Mouse (Mus musculus): ENCODE results near the gene Cerkl. TPM values are rescaled to one million over a fixed set of nuclear protein-coding genes. Genes with fewer than 3 reads are reported as not detected.

The Cerkl gene
- polyA plus RNA-seq, 1 experiment from 2014 or later, result 0.30 TPM

DNA sequence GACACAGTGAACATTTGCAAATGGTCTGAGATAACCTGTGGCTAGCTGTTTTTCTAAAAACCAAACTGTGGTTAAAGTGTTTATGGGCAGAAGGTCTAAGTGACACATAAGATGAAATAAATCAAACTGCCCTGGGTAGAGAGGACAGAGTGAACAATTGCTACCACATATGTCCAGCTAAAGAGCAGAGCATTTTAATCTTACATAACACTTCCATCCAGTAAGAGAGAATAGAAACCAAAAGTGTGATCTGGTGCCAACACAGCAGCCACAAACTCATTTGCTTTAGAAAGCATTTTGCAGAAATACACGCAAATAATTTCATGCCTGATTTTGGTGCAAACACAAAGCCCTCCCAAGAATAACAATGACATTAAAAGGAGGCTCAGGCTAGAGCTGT, 117.6 kb downstream of the Cerkl start:
- Histone ChIP-seq H3K27ac (no peak overlapping the region), H3K27me3 (no peaks in the 10 kb centered on the region), H3K9ac (no peak overlapping the region), H3K4me2 (no peak overlapping the region), H3K4me1 (no peaks in the 10 kb centered on the region), H3K36me3 (no peaks in the 10 kb centered on the region), H3K4me3 (no peak overlapping the region), H3K9me3 (no peaks in the 10 kb centered on the region)
- no peak for ATAC-seq (ENCODE audit: borderline replicate concordance, extremely low read depth, low FRiP score, low TSS enrichment)
- WGBS, result 58% methylated on average over 1 of the region's 1 CpGs

DNA sequence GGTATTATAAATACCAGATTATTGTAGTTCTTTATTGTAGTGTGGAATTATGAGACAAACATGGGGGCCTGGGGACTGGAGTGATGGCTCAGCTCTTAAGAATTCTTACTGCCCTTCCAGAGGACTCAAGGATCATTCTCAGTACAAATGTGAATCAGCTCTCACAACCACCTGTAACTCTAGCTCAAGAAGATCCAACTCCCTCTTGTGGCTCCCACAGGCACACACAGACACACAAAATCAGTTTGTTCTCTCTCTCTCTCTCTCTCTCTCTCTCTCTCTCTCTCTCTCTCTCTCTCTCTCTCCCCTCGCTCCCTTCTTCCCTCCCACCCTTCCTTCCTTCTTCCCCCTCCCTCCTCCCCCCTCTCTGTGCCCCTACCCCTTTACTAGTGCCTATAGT, 120.4 kb downstream of the Cerkl start:
- no peaks in the 10 kb centered on the region for H3K27me3 ChIP-seq
- H3K9me3 ChIP-seq, result no peaks in the 10 kb centered on the region
- no peak overlapping the region for H3K4me2 ChIP-seq
- no peaks in the 10 kb centered on the region for H3K36me3 ChIP-seq
- H3K27ac ChIP-seq, result no peak overlapping the region
- no peak overlapping the region for H3K4me3 ChIP-seq
- H3K4me1 ChIP-seq, result no peaks in the 10 kb centered on the region
- no peak overlapping the region for H3K9ac ChIP-seq
- no peak for ATAC-seq (ENCODE audit: borderline replicate concordance, extremely low read depth, low FRiP score, low TSS enrichment)
- WGBS, result 77% methylated on average over 1 of the region's 1 CpGs

GRCm38 (mm10) chr2:79334661-79335060, 121.9 kb downstream of the Cerkl start:
- Histone ChIP-seq H3K4me1 (no peaks in the 10 kb centered on the region), H3K4me3 (no peak overlapping the region), H3K27me3 (no peaks in the 10 kb centered on the region), H3K9ac (no peak overlapping the region), H3K27ac (no peak overlapping the region), H3K36me3 (no peaks in the 10 kb centered on the region), H3K4me2 (no peak overlapping the region), H3K9me3 (no peaks in the 10 kb centered on the region)
- ATAC-seq (ENCODE audit: borderline replicate concordance, extremely low read depth, low FRiP score, low TSS enrichment), result no peak

DNA sequence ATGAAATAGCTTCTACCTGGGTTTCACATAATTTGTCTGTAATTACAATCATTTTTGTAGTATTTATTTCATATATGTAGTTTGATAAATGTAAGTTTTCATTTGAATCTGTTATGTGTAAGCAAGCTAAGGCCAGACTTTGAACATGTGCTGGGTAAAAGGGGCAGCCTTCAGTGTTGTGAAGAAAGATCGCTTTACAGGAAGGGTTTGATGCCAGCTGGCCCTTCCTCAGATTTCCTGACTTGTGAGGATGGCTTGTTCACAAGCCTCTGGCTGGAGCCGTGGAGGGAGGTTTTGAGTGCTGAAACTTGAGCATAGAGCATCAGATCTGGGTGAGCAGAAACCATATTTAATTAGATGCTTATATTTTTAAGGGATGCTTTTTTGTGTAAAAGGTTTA, 128.5 kb downstream of the Cerkl start:
- H3K9me3 ChIP-seq, result no peaks in the 10 kb centered on the region
- WGBS, result 58% methylated on average over 2 of the region's 2 CpGs
- H3K36me3 ChIP-seq, result no peaks in the 10 kb centered on the region
- H3K4me3 ChIP-seq, result no peak overlapping the region
- no peak for ATAC-seq (ENCODE audit: borderline replicate concordance, extremely low read depth, low FRiP score, low TSS enrichment)
- no peak overlapping the region for H3K9ac ChIP-seq
- no peak overlapping the region for H3K27ac ChIP-seq
- H3K27me3 ChIP-seq, result no peaks in the 10 kb centered on the region
- H3K4me1 ChIP-seq, result no peaks in the 10 kb centered on the region
- no peak overlapping the region for H3K4me2 ChIP-seq

DNA sequence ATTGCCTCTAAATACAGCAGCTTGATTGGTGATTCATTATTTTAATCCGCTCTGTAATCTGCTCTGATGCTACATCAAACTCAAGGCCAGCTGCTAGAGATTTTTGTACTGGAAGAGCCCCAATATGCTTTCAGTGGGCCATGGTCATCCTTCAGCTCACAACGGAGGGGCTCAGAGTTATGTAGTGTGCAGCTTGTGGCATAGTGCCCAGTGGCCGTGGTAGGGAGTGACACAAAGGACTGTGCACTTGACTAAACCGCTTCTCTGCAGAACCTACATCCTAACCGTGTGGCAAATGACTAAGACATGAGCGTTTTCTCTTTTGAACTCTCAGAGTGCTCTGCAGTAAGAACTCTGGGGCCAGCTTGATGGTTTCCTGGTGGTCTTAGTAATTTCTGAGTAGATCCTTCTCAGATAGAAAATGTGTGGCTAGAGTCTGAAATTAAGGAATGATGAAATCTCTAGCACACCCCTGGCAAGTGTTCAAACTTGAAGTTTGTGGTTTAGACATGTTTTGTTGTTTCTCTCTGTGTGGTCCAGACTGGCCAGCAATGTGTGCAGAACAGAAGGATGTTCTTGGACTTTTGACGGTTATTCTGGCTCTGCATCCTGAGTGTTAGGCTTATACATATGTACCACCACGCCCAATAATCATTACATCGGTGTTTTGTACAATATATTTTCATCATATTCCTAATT, 140.3 kb downstream of the Cerkl start:
- peak; percentile 67; the same call in 1 of the 2 replicates for ATAC-seq (ENCODE audit: borderline replicate concordance, extremely low read depth, low FRiP score, low TSS enrichment)
- 68% methylated on average over 9 of the region's 9 CpGs for WGBS

GRCm38 (mm10) chr2:79315108-79315507, 141.5 kb downstream of the Cerkl start:
- 87% methylated on average over 4 of the region's 4 CpGs for WGBS

More for the DNA sequence above, 140.3 kb downstream of the Cerkl start:
- Histone ChIP-seq H3K9me3 (no peaks in the 10 kb centered on the region), H3K4me3 (no peak overlapping the region), H3K36me3 (no peaks in the 10 kb centered on the region), H3K9ac (no peak overlapping the region), H3K4me2 (no peak overlapping the region), H3K27ac (no peak overlapping the region), H3K27me3 (no peaks in the 10 kb centered on the region), H3K4me1 (no peaks in the 10 kb centered on the region)

DNA sequence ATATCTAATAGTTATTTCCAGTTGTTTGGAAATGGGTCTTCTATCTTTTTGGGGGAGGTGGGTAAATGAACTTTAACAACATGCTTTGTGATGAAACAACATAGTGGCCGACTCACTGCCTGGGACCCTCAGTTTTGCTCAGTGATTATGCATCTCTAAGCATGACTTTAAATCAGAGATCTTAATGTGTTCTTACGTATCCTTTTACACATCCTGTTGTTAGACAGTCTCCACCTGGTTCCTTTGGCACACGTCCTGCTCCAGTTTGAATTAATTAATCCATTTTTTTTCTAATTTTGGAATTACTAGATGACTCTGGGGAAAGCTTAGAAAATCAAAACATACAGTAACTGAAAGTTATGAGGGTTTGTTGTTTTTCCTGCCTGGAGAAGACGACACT, 144.1 kb downstream of the Cerkl start:
- Histone ChIP-seq H3K4me2 (no peak overlapping the region), H3K4me3 (no peak overlapping the region), H3K27me3 (no peaks in the 10 kb centered on the region), H3K36me3 (no peaks in the 10 kb centered on the region), H3K27ac (no peak overlapping the region), H3K9ac (no peak overlapping the region), H3K9me3 (no peaks in the 10 kb centered on the region), H3K4me1 (no peaks in the 10 kb centered on the region)
- WGBS, result 52% methylated on average over 4 of the region's 4 CpGs
- ATAC-seq (ENCODE audit: borderline replicate concordance, extremely low read depth, low FRiP score, low TSS enrichment), result no peak

More at GRCm38 (mm10) chr2:79315108-79315507, 141.5 kb downstream of the Cerkl start:
- no peak overlapping the region for H3K27ac ChIP-seq
- H3K4me2 ChIP-seq, result no peak overlapping the region
- H3K9me3 ChIP-seq, result no peaks in the 10 kb centered on the region
- no peaks in the 10 kb centered on the region for H3K27me3 ChIP-seq
- no peaks in the 10 kb centered on the region for H3K36me3 ChIP-seq
- no peak overlapping the region for H3K4me3 ChIP-seq
- ATAC-seq (ENCODE audit: borderline replicate concordance, extremely low read depth, low FRiP score, low TSS enrichment), result no peak
- no peaks in the 10 kb centered on the region for H3K4me1 ChIP-seq
- no peak overlapping the region for H3K9ac ChIP-seq

GRCm38 (mm10) chr2:79309454-79310118, 147.0 kb downstream of the Cerkl start:
- 76% methylated on average over 13 of the region's 13 CpGs for WGBS
- no peaks in the 10 kb centered on the region for H3K4me1 ChIP-seq
- H3K4me2 ChIP-seq, result no peak overlapping the region
- no peak overlapping the region for H3K27ac ChIP-seq
- H3K27me3 ChIP-seq, result no peaks in the 10 kb centered on the region
- H3K36me3 ChIP-seq, result no peaks in the 10 kb centered on the region
- no peak for ATAC-seq (ENCODE audit: borderline replicate concordance, extremely low read depth, low FRiP score, low TSS enrichment)
- H3K9ac ChIP-seq, result no peak overlapping the region
- no peaks in the 10 kb centered on the region for H3K9me3 ChIP-seq
- H3K4me3 ChIP-seq, result no peak overlapping the region

DNA sequence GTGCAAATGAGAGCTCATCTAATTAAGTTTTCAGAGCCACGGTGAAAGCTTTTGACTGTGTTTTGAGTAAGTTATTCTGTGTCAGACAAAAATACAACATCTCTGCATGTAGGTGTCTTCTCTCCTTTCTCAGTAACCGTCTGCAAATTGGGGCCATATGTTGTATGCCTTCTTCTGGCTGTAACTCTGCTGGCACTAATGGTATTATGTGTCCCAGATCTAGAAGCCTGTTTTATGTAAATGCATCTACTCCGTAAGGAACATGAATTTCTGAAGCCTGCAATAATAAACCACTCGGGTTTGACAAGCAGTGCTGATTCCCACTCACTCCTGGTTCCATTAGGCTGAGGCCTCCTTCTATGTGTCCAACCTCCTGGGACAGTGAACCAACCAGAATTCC, 149.0 kb downstream of the Cerkl start:
- no peaks in the 10 kb centered on the region for H3K4me1 ChIP-seq
- no peaks in the 10 kb centered on the region for H3K9me3 ChIP-seq
- H3K27me3 ChIP-seq, result no peaks in the 10 kb centered on the region
- WGBS, result 86% methylated on average over 4 of the region's 4 CpGs
- H3K4me2 ChIP-seq, result no peak overlapping the region
- H3K36me3 ChIP-seq, result no peaks in the 10 kb centered on the region
- no peak overlapping the region for H3K9ac ChIP-seq
- ATAC-seq (ENCODE audit: borderline replicate concordance, extremely low read depth, low FRiP score, low TSS enrichment), result no peak
- H3K27ac ChIP-seq, result no peak overlapping the region
- no peak overlapping the region for H3K4me3 ChIP-seq

DNA sequence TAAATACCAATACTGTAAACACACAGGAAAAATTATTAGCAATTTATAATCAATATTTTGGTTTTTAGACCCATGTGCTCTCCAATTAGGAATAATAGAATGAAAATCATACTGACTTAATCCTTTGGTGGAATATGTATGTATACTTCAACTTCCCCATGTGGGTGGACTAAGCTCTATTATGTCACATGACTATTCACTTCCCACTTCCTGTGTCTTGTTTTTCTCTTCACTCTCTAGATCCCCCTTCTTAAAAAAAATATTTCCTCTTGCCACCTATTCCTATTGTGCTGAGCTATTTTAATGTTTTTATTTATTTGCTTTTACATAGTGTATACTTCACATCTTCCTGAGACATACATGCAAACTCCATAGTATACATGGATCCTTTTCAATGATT, 154.2 kb downstream of the Cerkl start:
- Histone ChIP-seq H3K27ac (no peak overlapping the region), H3K9ac (no peak overlapping the region), H3K4me3 (no peak overlapping the region), H3K36me3 (no peaks in the 10 kb centered on the region), H3K27me3 (no peaks in the 10 kb centered on the region), H3K4me1 (no peaks in the 10 kb centered on the region), H3K4me2 (no peak overlapping the region), H3K9me3 (no peaks in the 10 kb centered on the region)
- ATAC-seq (ENCODE audit: borderline replicate concordance, extremely low read depth, low FRiP score, low TSS enrichment), result no peak

- no peaks in the 10 kb centered on the region for H3K4me1 ChIP-seq
- no peak overlapping the region for H3K27ac ChIP-seq
- H3K9me3 ChIP-seq, result no peaks in the 10 kb centered on the region
- H3K4me3 ChIP-seq, result no peak overlapping the region
- 82% methylated on average over 6 of the region's 6 CpGs for WGBS
- H3K9ac ChIP-seq, result no peak overlapping the region
- H3K4me2 ChIP-seq, result no peak overlapping the region
- ATAC-seq (ENCODE audit: borderline replicate concordance, extremely low read depth, low FRiP score, low TSS enrichment), result no peak
- no peaks in the 10 kb centered on the region; the same call in 1 of the 2 replicates for H3K36me3 ChIP-seq
- no peaks in the 10 kb centered on the region for H3K27me3 ChIP-seq
These were observed 164.2 kb downstream of the Cerkl start for GRCm38 (mm10) chr2:79292431-79292830.

GRCm38 (mm10) chr2:79291922-79292321, 164.7 kb downstream of the Cerkl start:
- Histone ChIP-seq H3K36me3 (no peaks in the 10 kb centered on the region; the same call in 1 of the 2 replicates), H3K9me3 (no peaks in the 10 kb centered on the region), H3K4me1 (no peaks in the 10 kb centered on the region), H3K4me3 (no peak overlapping the region), H3K27me3 (no peaks in the 10 kb centered on the region), H3K9ac (no peak overlapping the region), H3K4me2 (no peak overlapping the region), H3K27ac (no peak overlapping the region)
- 70% methylated on average over 8 of the region's 8 CpGs for WGBS
- ATAC-seq (ENCODE audit: borderline replicate concordance, extremely low read depth, low FRiP score, low TSS enrichment), result no peak
